Mouse (Mus musculus) lung, embryonic 15.5 days (tissue): ENCODE data around the gene Tmem38a. TPM values are rescaled to one million over a fixed set of nuclear protein-coding genes. Genes with fewer than 3 reads are reported as not detected.

Experiments
- ATAC-seq: fragments of 200-750 bp; cut with Nextera tagmentation; 2 replicates; pipeline ENCODE4 v1.8.0; 2017; ENCODE audit warnings: moderate number of reproducible peaks, borderline replicate concordance; ENCODE audit not compliant: low FRiP score, low TSS enrichment; ENCODE audit errors: extremely low read depth
- H3K27ac ChIP-seq: fragments of 300-500 bp; sonication (generic); 2 replicates; pipeline ENCODE4 v1.5.1; 2015; ENCODE audit warnings: moderate library complexity, mild to moderate bottlenecking, inconsistent platforms
- H3K27me3 ChIP-seq: fragments of 300-500 bp; sonication (generic); 2 replicates; pipeline ENCODE4 v1.6.1; 2015; ENCODE audit warnings: inconsistent platforms
- H3K36me3 ChIP-seq: fragments of 300-500 bp; sonication (generic); 2 replicates; pipeline ENCODE4 v1.6.1; 2015; ENCODE audit warnings: inconsistent platforms
- H3K4me1 ChIP-seq: fragments of 300-500 bp; sonication (generic); 2 replicates; pipeline ENCODE4 v1.6.1; 2015; ENCODE audit warnings: inconsistent platforms
- H3K4me2 ChIP-seq: fragments of 300-500 bp; sonication (generic); 2 replicates; pipeline ENCODE4 v1.6.1; 2015; ENCODE audit warnings: inconsistent platforms, mild to moderate bottlenecking, moderate library complexity
- H3K4me3 ChIP-seq: fragments of 300-500 bp; sonication (generic); 2 replicates; pipeline ENCODE4 v1.5.1; 2015; ENCODE audit warnings: mild to moderate bottlenecking, inconsistent platforms
- H3K9ac ChIP-seq: fragments of 300-500 bp; sonication (generic); 2 replicates; pipeline ENCODE4 v1.6.1; 2015; ENCODE audit warnings: inconsistent platforms
- H3K9me3 ChIP-seq: fragments of 300-500 bp; sonication (generic); 2 replicates; pipeline ENCODE4 v1.6.1; 2016; ENCODE audit warnings: inconsistent platforms
- WGBS: fragments of 180-500 bp; shearing (Covaris S2); methylation state at CpG from one replicate; pipeline ENCODE4 v1.1.7; 2015; 5-methylcytosine and 5-hydroxymethylcytosine counted together
- polyA plus RNA-seq: library from polyadenylated mRNA; unstranded; fragments of >200 nt; fragmentation: Nextera tagmentation; extraction: Ambion mirVana; gene quantifications from 2 replicates; pipeline ENCODE4 v1.2.1, GENCODE M21; 2015

The Tmem38a gene
- polyA plus RNA-seq, 1 experiment from 2014 or later: 20.7 TPM

- H3K27ac ChIP-seq: no peak overlapping the region
- H3K4me1 ChIP-seq: peaks cover 11% of the 10 kb centered on the region
- no peak for ATAC-seq
- WGBS: 94% methylated on average over 2 of the region's 2 CpGs
- no peaks in the 10 kb centered on the region for H3K9me3 ChIP-seq
- H3K36me3 ChIP-seq: peaks cover 59% of the 10 kb centered on the region
- no peak overlapping the region for H3K4me2 ChIP-seq
- H3K9ac ChIP-seq: no peak overlapping the region
- H3K4me3 ChIP-seq: no peak overlapping the region
- no peaks in the 10 kb centered on the region for H3K27me3 ChIP-seq
Measured at GRCm38 (mm10) chr8:72565970-72566369, 5.9 kb upstream of the Tmem38a start.

GRCm38 (mm10) chr8:72570633-72571610, 933 bp upstream of the Tmem38a start, which contains the start of gene Smim7:
Gene Smim7, minus strand, starts transcription at chr8:72571088.
- peak within 1 kb of the TSS; percentile 87 for H3K4me2 ChIP-seq
- H3K27me3 ChIP-seq: no peaks in the 10 kb centered on the region
- H3K27ac ChIP-seq: peak within 1 kb of the TSS; percentile 97
- peak within 1 kb of the TSS; percentile 65 for H3K4me3 ChIP-seq
- peak; percentile 98 for ATAC-seq
- WGBS: under 1% methylated on average over 52 of the region's 52 CpGs
- H3K9ac ChIP-seq: peak within 1 kb of the TSS; percentile 63
- H3K9me3 ChIP-seq: no peaks in the 10 kb centered on the region
- H3K4me1 ChIP-seq: peaks cover 19% of the 10 kb centered on the region
- peaks cover 38% of the 10 kb centered on the region for H3K36me3 ChIP-seq

GRCm38 (mm10) chr8:72572507-72572906, 652 bp downstream of the Tmem38a start:
- H3K4me1 ChIP-seq: peaks cover 19% of the 10 kb centered on the region
- H3K9me3 ChIP-seq: no peaks in the 10 kb centered on the region
- H3K4me3 ChIP-seq: peak overlapping the region; percentile 65
- H3K36me3 ChIP-seq: peaks cover 22% of the 10 kb centered on the region
- WGBS: 3% methylated on average over 10 of the region's 10 CpGs
- peak overlapping the region; percentile 63 for H3K9ac ChIP-seq
- no peaks in the 10 kb centered on the region for H3K27me3 ChIP-seq
- H3K4me2 ChIP-seq: peak overlapping the region; percentile 87
- H3K27ac ChIP-seq: peak overlapping the region; percentile 97
- no peak for ATAC-seq

- H3K36me3 ChIP-seq: peaks cover 13% of the 10 kb centered on the region
- H3K9me3 ChIP-seq: no peaks in the 10 kb centered on the region
- no peak overlapping the region for H3K27ac ChIP-seq
- ATAC-seq: no peak
- H3K9ac ChIP-seq: no peak overlapping the region
- H3K4me3 ChIP-seq: no peak overlapping the region
- no peak overlapping the region for H3K4me2 ChIP-seq
- 76% methylated on average over 6 of the region's 6 CpGs for WGBS
- H3K27me3 ChIP-seq: no peaks in the 10 kb centered on the region
- peaks cover 19% of the 10 kb centered on the region for H3K4me1 ChIP-seq
Measured at GRCm38 (mm10) chr8:72573450-72573849, 1.6 kb downstream of the Tmem38a start.

GRCm38 (mm10) chr8:72575915-72576314, 4.1 kb downstream of the Tmem38a start:
- H3K4me2 ChIP-seq: no peak overlapping the region
- H3K36me3 ChIP-seq: no peaks in the 10 kb centered on the region
- H3K4me1 ChIP-seq: peaks cover 8% of the 10 kb centered on the region
- H3K27ac ChIP-seq: no peak overlapping the region
- no peak for ATAC-seq
- H3K9ac ChIP-seq: no peak overlapping the region
- no peaks in the 10 kb centered on the region for H3K9me3 ChIP-seq
- H3K4me3 ChIP-seq: no peak overlapping the region
- no peaks in the 10 kb centered on the region for H3K27me3 ChIP-seq
- 86% methylated on average over 6 of the region's 6 CpGs for WGBS

GRCm38 (mm10) chr8:72577266-72577665, 5.4 kb downstream of the Tmem38a start:
- Histone ChIP-seq H3K36me3 (no peaks in the 10 kb centered on the region), H3K4me1 (peaks cover 8% of the 10 kb centered on the region), H3K4me3 (no peak overlapping the region), H3K9me3 (no peaks in the 10 kb centered on the region), H3K27me3 (no peaks in the 10 kb centered on the region), H3K27ac (no peak overlapping the region), H3K9ac (no peak overlapping the region), H3K4me2 (no peak overlapping the region)
- 69% methylated on average over 3 of the region's 3 CpGs for WGBS
- no peak for ATAC-seq

GRCm38 (mm10) chr8:72577941-72578340, 6.1 kb downstream of the Tmem38a start:
- Histone ChIP-seq H3K27ac (no peak overlapping the region), H3K4me3 (no peak overlapping the region), H3K4me2 (no peak overlapping the region), H3K9me3 (no peaks in the 10 kb centered on the region), H3K27me3 (no peaks in the 10 kb centered on the region), H3K36me3 (no peaks in the 10 kb centered on the region), H3K9ac (no peak overlapping the region), H3K4me1 (0 out of 2 replicates have a peak, but pooled peaks cover 3% of the 10 kb centered on the region)
- WGBS: 67% methylated on average over 1 of the region's 1 CpGs
- ATAC-seq: no peak

- ATAC-seq: no peak
- no peak overlapping the region for H3K27ac ChIP-seq
- no peak overlapping the region for H3K4me2 ChIP-seq
- WGBS: 59% methylated on average over 9 of the region's 9 CpGs
- H3K9me3 ChIP-seq: no peaks in the 10 kb centered on the region
- no peak overlapping the region for H3K4me3 ChIP-seq
- H3K9ac ChIP-seq: no peak overlapping the region
- no peaks in the 10 kb centered on the region for H3K36me3 ChIP-seq
- no peaks in the 10 kb centered on the region for H3K27me3 ChIP-seq
- no peaks in the 10 kb centered on the region for H3K4me1 ChIP-seq
Measured at GRCm38 (mm10) chr8:72579374-72579773, 7.5 kb downstream of the Tmem38a start.

GRCm38 (mm10) chr8:72583056-72583771, 11.4 kb downstream of the Tmem38a start:
- H3K4me1 ChIP-seq: no peaks in the 10 kb centered on the region
- H3K36me3 ChIP-seq: no peaks in the 10 kb centered on the region
- no peak overlapping the region for H3K4me2 ChIP-seq
- no peak for ATAC-seq
- H3K4me3 ChIP-seq: no peak overlapping the region
- H3K9ac ChIP-seq: no peak overlapping the region
- H3K27ac ChIP-seq: no peak overlapping the region
- no peaks in the 10 kb centered on the region for H3K9me3 ChIP-seq
- WGBS: 78% methylated on average over 7 of the region's 7 CpGs
- H3K27me3 ChIP-seq: no peaks in the 10 kb centered on the region

- Histone ChIP-seq H3K27ac (no peak overlapping the region), H3K4me1 (no peaks in the 10 kb centered on the region), H3K9me3 (no peaks in the 10 kb centered on the region), H3K4me2 (no peak overlapping the region), H3K9ac (no peak overlapping the region), H3K36me3 (no peaks in the 10 kb centered on the region), H3K4me3 (no peak overlapping the region), H3K27me3 (no peaks in the 10 kb centered on the region)
- no peak for ATAC-seq
- 68% methylated on average over 6 of the region's 6 CpGs for WGBS
Measured at GRCm38 (mm10) chr8:72584390-72584789, 12.5 kb downstream of the Tmem38a start.

GRCm38 (mm10) chr8:72587806-72588205, 16.0 kb downstream of the Tmem38a start:
- Histone ChIP-seq H3K4me2 (no peak overlapping the region), H3K36me3 (no peaks in the 10 kb centered on the region), H3K27me3 (no peaks in the 10 kb centered on the region), H3K9me3 (no peaks in the 10 kb centered on the region), H3K27ac (no peak overlapping the region), H3K4me1 (no peaks in the 10 kb centered on the region), H3K4me3 (no peak overlapping the region), H3K9ac (no peak overlapping the region)
- WGBS: 63% methylated on average over 6 of the region's 6 CpGs
- ATAC-seq: no peak

GRCm38 (mm10) chr8:72588865-72589264, 17.0 kb downstream of the Tmem38a start:
- no peak for ATAC-seq
- H3K4me1 ChIP-seq: no peaks in the 10 kb centered on the region
- WGBS: 86% methylated on average over 10 of the region's 10 CpGs
- H3K4me3 ChIP-seq: no peak overlapping the region
- H3K9me3 ChIP-seq: no peaks in the 10 kb centered on the region
- H3K27me3 ChIP-seq: no peaks in the 10 kb centered on the region
- H3K27ac ChIP-seq: no peak overlapping the region
- no peaks in the 10 kb centered on the region for H3K36me3 ChIP-seq
- H3K4me2 ChIP-seq: no peak overlapping the region
- H3K9ac ChIP-seq: no peak overlapping the region
